Mouse (Mus musculus): Measurements from ENCODE around the gene Atrnl1. TPM values are rescaled to one million over a fixed set of nuclear protein-coding genes. Genes with fewer than 3 reads are reported as not detected.
A peak's percentile ranks its signal among the peaks of the same experiment; 100 is the strongest.
"Not testable (repeated sequence)": the region's sequence is repeated elsewhere in the genome, so short reads cannot be mapped to it uniquely, and the experiment has no call there.

The Atrnl1 gene
- polyA plus RNA-seq, 1 experiment from 2014 or later = 4.5 TPM

- no peaks in the 10 kb centered on the region for H3K9me3 ChIP-seq (ENCODE audit: low read length)
- no peak overlapping the region for H3K9ac ChIP-seq (replicated peaks; ENCODE audit: low read depth)
- no peak overlapping the region for H3K27ac ChIP-seq (ENCODE audit: low read length)
- TF ChIP-seq CTCF (IDR thresholded peaks at IDR 0.05) = no peak
- no peaks in the 10 kb centered on the region for H3K36me3 ChIP-seq (ENCODE audit: insufficient read depth, low read length)
- H3K4me3 ChIP-seq (ENCODE audit: low read depth, low read length) = no peak overlapping the region
- no peak for DNase-seq (ENCODE audit: low spot score)
- no peak for ATAC-seq
- H3K27me3 ChIP-seq (replicated peaks; ENCODE audit: insufficient read depth, low read length) = no peaks in the 10 kb centered on the region
- H3K4me1 ChIP-seq (ENCODE audit: insufficient read depth, low read depth, low read length) = no peaks in the 10 kb centered on the region
- 70% methylated on average over 9 of the region's 9 CpGs for WGBS
- H3K4me2 ChIP-seq (replicated peaks; ENCODE audit: low read depth, low read length) = no peak overlapping the region
Observed at GRCm38 (mm10) chr19:57838546-57838945, 227.7 kb downstream of the Atrnl1 start.

GRCm38 (mm10) chr19:57849915-57850314 is 239.1 kb downstream of the Atrnl1 start:
- no peaks in the 10 kb centered on the region for H3K27me3 ChIP-seq (replicated peaks; ENCODE audit: insufficient read depth, low read length)
- ATAC-seq (no peak), DNase-seq (ENCODE audit: low spot score) (no peak)
- H3K9me3 ChIP-seq (ENCODE audit: low read length) = no peaks in the 10 kb centered on the region
- no peaks in the 10 kb centered on the region for H3K36me3 ChIP-seq (ENCODE audit: insufficient read depth, low read length)
- TF ChIP-seq EP300 (IDR thresholded peaks at IDR 0.05) = no peak
- no peak for TF ChIP-seq CTCF (IDR thresholded peaks at IDR 0.05)
- H3K4me2 ChIP-seq (replicated peaks; ENCODE audit: low read depth, low read length) = no peak overlapping the region
- 75% methylated on average over 5 of the region's 7 CpGs for WGBS
- H3K9ac ChIP-seq (replicated peaks; ENCODE audit: low read depth) = no peak overlapping the region
- H3K4me3 ChIP-seq (ENCODE audit: low read depth, low read length) = no peak overlapping the region
- no peaks in the 10 kb centered on the region for H3K4me1 ChIP-seq (ENCODE audit: insufficient read depth, low read depth, low read length)
- H3K27ac ChIP-seq (ENCODE audit: low read length) = no peak overlapping the region

DNA sequence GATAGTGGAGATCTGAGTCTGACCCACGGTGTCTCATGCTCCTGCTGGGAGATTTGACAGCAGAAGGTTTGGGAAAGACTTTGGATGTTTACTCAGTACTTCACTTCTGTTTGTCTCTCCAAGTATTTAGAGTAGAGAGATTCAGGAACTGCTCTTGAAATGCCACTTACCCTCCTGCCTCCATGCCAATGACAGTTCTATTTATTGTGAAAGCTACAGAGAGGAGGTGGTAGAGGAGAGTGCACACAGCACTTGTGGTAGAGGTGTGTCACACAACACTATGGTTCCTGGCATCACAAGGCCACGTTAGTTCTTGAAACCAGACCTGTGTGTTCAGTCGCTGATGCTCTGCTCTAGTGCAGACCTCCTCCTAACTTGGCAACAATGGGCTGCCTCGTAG is 257.5 kb downstream of the Atrnl1 start:
- TF ChIP-seq CTCF (IDR thresholded peaks at IDR 0.05) = no peak
- TF ChIP-seq EP300 (IDR thresholded peaks at IDR 0.05) = peak; percentile 33; the same call in 1 of the 2 replicates
- Histone ChIP-seq H3K27ac (ENCODE audit: low read length) (no peak overlapping the region), H3K9me3 (ENCODE audit: low read length) (no peaks in the 10 kb centered on the region), H3K4me3 (ENCODE audit: low read depth, low read length) (no peak overlapping the region), H3K36me3 (ENCODE audit: insufficient read depth, low read length) (no peaks in the 10 kb centered on the region), H3K4me1 (ENCODE audit: insufficient read depth, low read depth, low read length) (no peaks in the 10 kb centered on the region), H3K9ac (replicated peaks; ENCODE audit: low read depth) (no peak overlapping the region), H3K4me2 (replicated peaks; ENCODE audit: low read depth, low read length) (no peak overlapping the region), H3K27me3 (replicated peaks; ENCODE audit: insufficient read depth, low read length) (no peaks in the 10 kb centered on the region)
- ATAC-seq = peak; percentile 93
- DNase-seq (ENCODE audit: low spot score) = peak; percentile 57
- WGBS = 40% methylated on average over 4 of the region's 4 CpGs

GRCm38 (mm10) chr19:57870871-57871270 is 260.0 kb downstream of the Atrnl1 start:
- Histone ChIP-seq H3K27me3 (replicated peaks; ENCODE audit: insufficient read depth, low read length) (no peaks in the 10 kb centered on the region), H3K4me1 (ENCODE audit: insufficient read depth, low read depth, low read length) (no peaks in the 10 kb centered on the region), H3K9ac (replicated peaks; ENCODE audit: low read depth) (no peak overlapping the region), H3K4me3 (ENCODE audit: low read depth, low read length) (no peak overlapping the region), H3K27ac (ENCODE audit: low read length) (no peak overlapping the region), H3K36me3 (ENCODE audit: insufficient read depth, low read length) (no peaks in the 10 kb centered on the region), H3K4me2 (replicated peaks; ENCODE audit: low read depth, low read length) (no peak overlapping the region), H3K9me3 (ENCODE audit: low read length) (no peaks in the 10 kb centered on the region)
- TF ChIP-seq EP300 (IDR thresholded peaks at IDR 0.05) = no peak
- TF ChIP-seq CTCF (IDR thresholded peaks at IDR 0.05) = no peak
- no peak for DNase-seq (ENCODE audit: low spot score)
- 54% methylated on average over 13 of the region's 13 CpGs for WGBS
- no peak for ATAC-seq

DNA sequence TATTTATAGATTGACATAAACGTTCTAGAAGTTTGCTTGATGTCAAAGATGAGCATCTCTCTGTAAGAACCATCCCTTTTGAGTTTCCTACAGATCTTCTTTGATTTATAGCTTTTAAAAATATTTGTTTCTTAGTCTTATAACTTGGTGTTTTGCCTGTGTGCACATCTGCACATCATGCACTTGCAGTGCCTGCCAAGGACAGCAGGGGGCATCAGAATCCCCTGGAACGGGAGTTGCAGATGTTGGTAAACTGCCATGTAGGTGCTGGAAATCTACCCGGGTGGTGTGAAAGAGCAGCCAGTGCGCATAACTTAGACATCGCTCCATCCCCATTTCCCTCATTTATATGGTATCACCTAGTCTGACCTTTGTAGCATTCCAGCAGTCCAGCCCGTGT is 265.2 kb downstream of the Atrnl1 start:
- TF ChIP-seq EP300 (IDR thresholded peaks at IDR 0.05) (no peak), CTCF (IDR thresholded peaks at IDR 0.05) (peak; percentile 41)
- Histone ChIP-seq H3K9ac (replicated peaks; ENCODE audit: low read depth) (no peak overlapping the region), H3K27me3 (replicated peaks; ENCODE audit: insufficient read depth, low read length) (no peaks in the 10 kb centered on the region), H3K36me3 (ENCODE audit: insufficient read depth, low read length) (no peaks in the 10 kb centered on the region), H3K4me2 (replicated peaks; ENCODE audit: low read depth, low read length) (no peak overlapping the region), H3K4me3 (ENCODE audit: low read depth, low read length) (no peak overlapping the region), H3K27ac (ENCODE audit: low read length) (no peak overlapping the region), H3K9me3 (ENCODE audit: low read length) (no peaks in the 10 kb centered on the region), H3K4me1 (ENCODE audit: insufficient read depth, low read depth, low read length) (no peaks in the 10 kb centered on the region)
- no peak for ATAC-seq
- 83% methylated on average over 6 of the region's 6 CpGs for WGBS
- no peak for DNase-seq (ENCODE audit: low spot score)

DNA sequence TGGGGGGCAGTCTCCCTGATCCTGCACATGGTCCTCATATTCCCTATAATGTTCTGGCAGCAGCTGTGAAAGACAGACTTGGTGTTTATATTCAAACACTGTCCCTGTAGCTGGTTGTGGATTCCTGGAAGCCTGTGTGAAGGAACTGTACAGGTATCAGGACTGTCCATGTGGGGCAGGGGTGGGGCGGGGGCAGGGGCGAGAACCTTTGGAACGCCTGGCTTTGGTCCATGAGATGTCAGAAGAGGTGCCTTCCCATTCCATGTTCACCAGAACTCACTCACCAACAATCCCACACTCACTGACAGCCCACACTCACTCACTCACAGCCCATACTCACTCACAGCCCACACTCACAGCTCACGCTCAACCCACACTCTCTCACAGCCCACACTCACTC is 266.5 kb downstream of the Atrnl1 start:
- Histone ChIP-seq H3K36me3 (ENCODE audit: insufficient read depth, low read length) (no peaks in the 10 kb centered on the region), H3K4me2 (replicated peaks; ENCODE audit: low read depth, low read length) (no peak overlapping the region), H3K9me3 (ENCODE audit: low read length) (no peaks in the 10 kb centered on the region), H3K27ac (ENCODE audit: low read length) (no peak overlapping the region), H3K27me3 (replicated peaks; ENCODE audit: insufficient read depth, low read length) (no peaks in the 10 kb centered on the region), H3K4me1 (ENCODE audit: insufficient read depth, low read depth, low read length) (no peaks in the 10 kb centered on the region), H3K9ac (replicated peaks; ENCODE audit: low read depth) (no peak overlapping the region), H3K4me3 (ENCODE audit: low read depth, low read length) (no peak overlapping the region)
- DNase-seq (ENCODE audit: low spot score) (no peak), ATAC-seq (no peak)
- 94% methylated on average over 4 of the region's 4 CpGs for WGBS
- TF ChIP-seq EP300 (IDR thresholded peaks at IDR 0.05) (no peak), CTCF (IDR thresholded peaks at IDR 0.05) (no peak)

DNA sequence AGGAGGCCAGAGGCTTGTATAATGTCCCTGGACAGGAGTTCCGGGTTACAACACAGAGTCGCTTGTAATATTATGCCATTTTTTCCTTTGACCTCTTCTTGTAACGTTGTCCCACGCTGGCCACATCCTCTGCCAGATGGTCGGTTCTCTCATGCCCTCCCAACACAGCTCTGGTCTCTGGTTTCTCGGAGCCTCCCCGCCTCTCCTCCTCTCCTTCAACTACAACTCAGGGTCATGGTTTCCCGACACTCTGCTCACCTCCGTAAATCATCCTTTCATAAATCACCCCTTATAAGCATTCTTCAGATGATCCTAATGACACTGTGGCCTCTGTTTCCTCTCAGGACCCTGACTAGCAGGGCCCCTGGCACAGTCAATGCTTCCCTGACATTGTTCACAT is 267.7 kb downstream of the Atrnl1 start:
- TF ChIP-seq EP300 (IDR thresholded peaks at IDR 0.05) = no peak
- TF ChIP-seq CTCF (IDR thresholded peaks at IDR 0.05) = no peak
- Histone ChIP-seq H3K4me2 (replicated peaks; ENCODE audit: low read depth, low read length) (no peak overlapping the region), H3K9ac (replicated peaks; ENCODE audit: low read depth) (no peak overlapping the region), H3K4me3 (ENCODE audit: low read depth, low read length) (no peak overlapping the region), H3K36me3 (ENCODE audit: insufficient read depth, low read length) (no peaks in the 10 kb centered on the region), H3K27me3 (replicated peaks; ENCODE audit: insufficient read depth, low read length) (no peaks in the 10 kb centered on the region), H3K27ac (ENCODE audit: low read length) (no peak overlapping the region), H3K9me3 (ENCODE audit: low read length) (no peaks in the 10 kb centered on the region), H3K4me1 (ENCODE audit: insufficient read depth, low read depth, low read length) (no peaks in the 10 kb centered on the region)
- 68% methylated on average over 9 of the region's 9 CpGs for WGBS
- no peak for DNase-seq (ENCODE audit: low spot score)
- ATAC-seq = no peak

GRCm38 (mm10) chr19:57879841-57880240 is 269.0 kb downstream of the Atrnl1 start:
- H3K9me3 ChIP-seq (ENCODE audit: low read length); H3K4me2 ChIP-seq (replicated peaks; ENCODE audit: low read depth, low read length); H3K4me3 ChIP-seq (ENCODE audit: low read depth, low read length); DNase-seq (ENCODE audit: low spot score); H3K4me1 ChIP-seq (ENCODE audit: insufficient read depth, low read depth, low read length); H3K9ac ChIP-seq (replicated peaks; ENCODE audit: low read depth); ATAC-seq; H3K36me3 ChIP-seq (ENCODE audit: insufficient read depth, low read length); H3K27me3 ChIP-seq (replicated peaks; ENCODE audit: insufficient read depth, low read length); H3K27ac ChIP-seq (ENCODE audit: low read length): not testable (repeated sequence)
- 85% methylated on average over 1 of the region's 1 CpGs for WGBS
